Mouse (Mus musculus) forebrain, embryonic 16.5 days (tissue): Measurements from ENCODE around the gene Fam178b. TPM values are rescaled to one million over a fixed set of nuclear protein-coding genes. Genes with fewer than 3 reads are reported as not detected.

Experiments
- ATAC-seq: fragments of 200-750 bp; cut with Nextera tagmentation; 2 replicates; pipeline ENCODE4 v1.8.0; 2017; ENCODE audit warnings: mild to moderate bottlenecking, moderate library complexity
- H3K27ac ChIP-seq: fragments of 300-500 bp; sonication (generic); 2 replicates; pipeline ENCODE4 v1.5.1; 2014; ENCODE audit warnings: low read length, control low read depth
- H3K27me3 ChIP-seq: fragments of 300-500 bp; sonication (generic); replicated peaks from 2 replicates; pipeline ENCODE4 v1.6.1; 2014; ENCODE audit warnings: low read length; ENCODE audit not compliant: control insufficient read depth, insufficient read depth
- H3K36me3 ChIP-seq: fragments of 300-500 bp; sonication (generic); 2 replicates; pipeline ENCODE4 v1.6.1; 2014; ENCODE audit not compliant: control insufficient read depth, insufficient read depth
- H3K4me1 ChIP-seq: fragments of 300-500 bp; sonication (generic); replicated peaks from 2 replicates; pipeline ENCODE4 v1.6.1; 2014; ENCODE audit warnings: low read length; ENCODE audit not compliant: control insufficient read depth, insufficient read depth
- H3K4me2 ChIP-seq: fragments of 300-500 bp; sonication (generic); 2 replicates; pipeline ENCODE4 v1.6.1; 2014; ENCODE audit warnings: mild to moderate bottlenecking, low read length, control low read depth
- H3K4me3 ChIP-seq: fragments of 300-500 bp; sonication (generic); replicated peaks from 2 replicates; pipeline ENCODE4 v1.5.1; 2014; ENCODE audit warnings: mild to moderate bottlenecking, low read length, control low read depth
- H3K9ac ChIP-seq: fragments of 300-500 bp; sonication (generic); replicated peaks from 2 replicates; pipeline ENCODE4 v1.6.1; 2014; ENCODE audit warnings: low read depth, low read length, control low read depth
- H3K9me3 ChIP-seq: fragments of 300-500 bp; sonication (generic); 2 replicates; pipeline ENCODE4 v1.6.1; 2016; ENCODE audit warnings: low read length; ENCODE audit not compliant: control insufficient read depth
- WGBS: fragments of 180-500 bp; shearing (Covaris S2); extraction: QIAGEN DNeasy Blood & Tissue Kit; methylation state at CpG from one replicate; pipeline ENCODE4 v1.1.7; 2014; 5-methylcytosine and 5-hydroxymethylcytosine counted together
- polyA plus RNA-seq: library from polyadenylated mRNA; unstranded; fragments of >200 nt; fragmentation: Nextera tagmentation; extraction: Ambion mirVana; gene quantifications from 2 replicates; pipeline ENCODE4 v1.2.1, GENCODE M21; 2015

Fam178b gene
- polyA plus RNA-seq, 1 experiment from 2014 or later, result not detected

- Histone ChIP-seq H3K9me3 (no peaks in the 10 kb centered on the region), H3K4me2 (no peak overlapping the region), H3K27ac (no peak overlapping the region), H3K4me1 (peaks cover 15% of the 10 kb centered on the region), H3K4me3 (no peak overlapping the region), H3K9ac (no peak overlapping the region), H3K27me3 (no peaks in the 10 kb centered on the region), H3K36me3 (0 out of 2 replicates have a peak, but pooled peaks cover under 1% of the 10 kb centered on the region)
- whole genome bisulfite sequencing, result 72% methylated on average over 8 of the region's 8 CpGs
- no peak for ATAC-seq
These were observed 152.5 kb downstream of the Fam178b start for GRCm38 (mm10) chr1:36530485-36530884.

- H3K4me1 ChIP-seq, result peaks cover 15% of the 10 kb centered on the region
- no peak overlapping the region for H3K4me3 ChIP-seq
- no peaks in the 10 kb centered on the region for H3K27me3 ChIP-seq
- ATAC-seq, result no peak
- H3K27ac ChIP-seq, result no peak overlapping the region
- 0 out of 2 replicates have a peak, but pooled peaks cover 4% of the 10 kb centered on the region for H3K36me3 ChIP-seq
- H3K9me3 ChIP-seq, result no peaks in the 10 kb centered on the region
- no peak overlapping the region for H3K4me2 ChIP-seq
- no peak overlapping the region for H3K9ac ChIP-seq
- WGBS, result 96% methylated on average over 4 of the region's 4 CpGs
These were observed 153.1 kb downstream of the Fam178b start for GRCm38 (mm10) chr1:36529875-36530274.

GRCm38 (mm10) chr1:36529274-36529673 is 153.7 kb downstream of the Fam178b start:
- Histone ChIP-seq H3K27ac (no peak overlapping the region), H3K9ac (no peak overlapping the region), H3K27me3 (no peaks in the 10 kb centered on the region), H3K4me1 (peaks cover 15% of the 10 kb centered on the region), H3K4me3 (no peak overlapping the region), H3K36me3 (0 out of 2 replicates have a peak, but pooled peaks cover 4% of the 10 kb centered on the region), H3K4me2 (no peak overlapping the region), H3K9me3 (no peaks in the 10 kb centered on the region)
- WGBS, result 93% methylated on average over 4 of the region's 4 CpGs
- no peak for ATAC-seq

- WGBS, result 4% methylated on average over 1 of the region's 1 CpGs
- Histone ChIP-seq H3K9me3 (no peaks in the 10 kb centered on the region), H3K4me1 (peaks cover 22% of the 10 kb centered on the region), H3K4me3 (no peak overlapping the region), H3K4me2 (no peak overlapping the region), H3K9ac (no peak overlapping the region), H3K27me3 (no peaks in the 10 kb centered on the region), H3K27ac (peak overlapping the region; percentile 74), H3K36me3 (0 out of 2 replicates have a peak, but pooled peaks cover 4% of the 10 kb centered on the region)
- peak; percentile 65 for ATAC-seq
These were observed 154.6 kb downstream of the Fam178b start for GRCm38 (mm10) chr1:36528351-36528750.

GRCm38 (mm10) chr1:36526903-36527302 is 156.1 kb downstream of the Fam178b start:
- Histone ChIP-seq H3K4me2 (no peak overlapping the region), H3K36me3 (peaks cover 5% of the 10 kb centered on the region; the same call in 1 of the 2 replicates), H3K4me3 (no peak overlapping the region), H3K9me3 (no peaks in the 10 kb centered on the region), H3K27me3 (no peaks in the 10 kb centered on the region), H3K4me1 (peaks cover 30% of the 10 kb centered on the region), H3K27ac (no peak overlapping the region), H3K9ac (no peak overlapping the region)
- ATAC-seq, result no peak
- WGBS, result 87% methylated on average over 10 of the region's 10 CpGs

GRCm38 (mm10) chr1:36525774-36526173 is 157.2 kb downstream of the Fam178b start:
- Histone ChIP-seq H3K9me3 (no peaks in the 10 kb centered on the region), H3K9ac (no peak overlapping the region), H3K4me2 (no peak overlapping the region), H3K27ac (no peak overlapping the region), H3K4me3 (no peak overlapping the region), H3K36me3 (peaks cover 16% of the 10 kb centered on the region), H3K4me1 (peaks cover 30% of the 10 kb centered on the region), H3K27me3 (no peaks in the 10 kb centered on the region)
- no peak for ATAC-seq
- 95% methylated on average over 12 of the region's 12 CpGs for WGBS

- Histone ChIP-seq H3K9ac (no peak overlapping the region), H3K4me2 (no peak overlapping the region), H3K36me3 (peaks cover 26% of the 10 kb centered on the region), H3K9me3 (no peaks in the 10 kb centered on the region), H3K27ac (peak overlapping the region; percentile 20; the same call in 1 of the 2 replicates), H3K4me1 (peaks cover 23% of the 10 kb centered on the region), H3K27me3 (no peaks in the 10 kb centered on the region), H3K4me3 (no peak overlapping the region)
- 82% methylated on average over 5 of the region's 5 CpGs for WGBS
- ATAC-seq, result no peak
These were observed 158.9 kb downstream of the Fam178b start for GRCm38 (mm10) chr1:36524058-36524457.

GRCm38 (mm10) chr1:36523332-36524013 is 159.5 kb downstream of the Fam178b start:
- WGBS, result 26% methylated on average over 9 of the region's 9 CpGs
- no peaks in the 10 kb centered on the region for H3K9me3 ChIP-seq
- no peak overlapping the region for H3K4me3 ChIP-seq
- peak; percentile 61 for ATAC-seq
- H3K36me3 ChIP-seq, result peaks cover 26% of the 10 kb centered on the region
- H3K4me1 ChIP-seq, result peaks cover 21% of the 10 kb centered on the region
- no peak overlapping the region for H3K9ac ChIP-seq
- H3K27me3 ChIP-seq, result no peaks in the 10 kb centered on the region
- H3K27ac ChIP-seq, result peak overlapping the region; percentile 61
- no peak overlapping the region for H3K4me2 ChIP-seq

GRCm38 (mm10) chr1:36522210-36522609 is 160.8 kb downstream of the Fam178b start:
- no peak for ATAC-seq
- H3K27ac ChIP-seq, result no peak overlapping the region
- H3K9me3 ChIP-seq, result no peaks in the 10 kb centered on the region
- WGBS, result 89% methylated on average over 7 of the region's 7 CpGs
- H3K36me3 ChIP-seq, result peaks cover 26% of the 10 kb centered on the region
- H3K9ac ChIP-seq, result no peak overlapping the region
- no peaks in the 10 kb centered on the region for H3K27me3 ChIP-seq
- no peak overlapping the region for H3K4me2 ChIP-seq
- H3K4me3 ChIP-seq, result no peak overlapping the region
- peaks cover 20% of the 10 kb centered on the region for H3K4me1 ChIP-seq
